Mouse (Mus musculus): ENCODE measurements around the gene Six5. TPM values are rescaled to one million over a fixed set of nuclear protein-coding genes. Genes with fewer than 3 reads are reported as not detected.

Gene Six5
- polyA plus RNA-seq, 1 experiment from 2014 or later, result 7.3 TPM

DNA sequence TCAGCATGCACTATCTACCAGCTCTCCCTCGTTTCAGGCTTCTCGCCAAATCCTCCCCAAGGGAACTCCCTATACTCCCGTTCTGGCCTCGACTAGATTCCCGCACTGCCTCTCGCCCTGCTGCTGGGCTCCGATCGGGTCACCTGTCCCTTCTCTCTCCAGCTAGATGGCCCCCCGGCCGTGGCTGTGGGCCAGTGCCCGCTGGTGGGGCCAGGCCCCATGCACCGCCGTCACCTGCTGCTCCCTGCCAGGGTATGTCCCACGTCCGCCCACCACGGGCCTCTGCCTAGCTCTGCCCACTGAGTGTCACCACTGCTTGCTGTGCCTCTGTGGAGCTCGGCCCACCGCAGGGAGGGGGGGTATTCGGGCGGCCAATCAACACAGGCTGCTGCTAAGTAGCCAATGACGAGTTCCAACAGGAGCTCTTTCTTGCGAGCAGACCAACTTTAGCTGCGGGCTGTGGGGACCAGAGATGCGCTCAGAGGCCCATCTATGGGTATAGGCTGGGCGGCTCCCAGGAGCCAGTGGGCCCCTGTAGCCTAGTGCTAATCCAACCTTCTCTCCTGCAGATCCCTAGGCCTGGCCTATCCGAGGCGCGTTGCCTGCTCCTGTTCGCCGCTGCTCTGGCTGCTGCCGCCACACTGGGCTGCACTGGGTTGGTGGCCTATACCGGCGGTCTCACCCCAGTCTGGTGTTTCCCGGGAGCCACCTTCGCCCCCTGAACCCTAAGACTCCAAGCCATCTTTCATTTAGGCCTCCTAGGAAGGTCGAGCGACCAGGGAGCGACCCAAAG lies 1.8 kb upstream of the Six5 start:
- H3K4me1 ChIP-seq, result peaks cover 60% of the 10 kb centered on the region
- ATAC-seq (ENCODE audit: low FRiP score), result peak; percentile 73
- H3K36me3 ChIP-seq (replicated peaks), result peaks cover 46% of the 10 kb centered on the region
- peak overlapping the region; percentile 82 for H3K27ac ChIP-seq
- H3K4me2 ChIP-seq, result peak overlapping the region; percentile 95
- H3K27me3 ChIP-seq, result peaks cover 23% of the 10 kb centered on the region
- WGBS, result 3% methylated on average over 38 of the region's 38 CpGs
- H3K4me3 ChIP-seq (replicated peaks), result peak overlapping the region; percentile 72
- peak overlapping the region; percentile 51 for H3K9ac ChIP-seq
- H3K9me3 ChIP-seq, result no peaks in the 10 kb centered on the region

DNA sequence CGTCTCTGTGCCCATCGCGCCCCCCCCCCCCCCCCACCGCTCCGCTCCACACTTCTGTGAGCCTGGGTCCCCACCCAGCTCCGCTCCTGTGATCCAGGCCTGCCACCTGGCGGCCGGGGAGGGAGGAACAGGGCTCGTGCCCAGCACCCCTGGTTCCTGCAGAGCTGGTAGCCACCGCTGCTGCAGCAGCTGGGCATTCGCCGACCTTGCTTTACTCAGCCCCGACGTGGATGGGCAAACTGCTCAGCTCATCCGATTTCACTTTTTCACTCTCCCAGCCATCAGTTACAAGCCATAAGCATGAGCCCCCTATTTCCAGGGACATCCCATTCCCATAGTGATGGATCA lies 1.2 kb upstream of the Six5 start:
- peaks cover 60% of the 10 kb centered on the region for H3K4me1 ChIP-seq

DNA sequence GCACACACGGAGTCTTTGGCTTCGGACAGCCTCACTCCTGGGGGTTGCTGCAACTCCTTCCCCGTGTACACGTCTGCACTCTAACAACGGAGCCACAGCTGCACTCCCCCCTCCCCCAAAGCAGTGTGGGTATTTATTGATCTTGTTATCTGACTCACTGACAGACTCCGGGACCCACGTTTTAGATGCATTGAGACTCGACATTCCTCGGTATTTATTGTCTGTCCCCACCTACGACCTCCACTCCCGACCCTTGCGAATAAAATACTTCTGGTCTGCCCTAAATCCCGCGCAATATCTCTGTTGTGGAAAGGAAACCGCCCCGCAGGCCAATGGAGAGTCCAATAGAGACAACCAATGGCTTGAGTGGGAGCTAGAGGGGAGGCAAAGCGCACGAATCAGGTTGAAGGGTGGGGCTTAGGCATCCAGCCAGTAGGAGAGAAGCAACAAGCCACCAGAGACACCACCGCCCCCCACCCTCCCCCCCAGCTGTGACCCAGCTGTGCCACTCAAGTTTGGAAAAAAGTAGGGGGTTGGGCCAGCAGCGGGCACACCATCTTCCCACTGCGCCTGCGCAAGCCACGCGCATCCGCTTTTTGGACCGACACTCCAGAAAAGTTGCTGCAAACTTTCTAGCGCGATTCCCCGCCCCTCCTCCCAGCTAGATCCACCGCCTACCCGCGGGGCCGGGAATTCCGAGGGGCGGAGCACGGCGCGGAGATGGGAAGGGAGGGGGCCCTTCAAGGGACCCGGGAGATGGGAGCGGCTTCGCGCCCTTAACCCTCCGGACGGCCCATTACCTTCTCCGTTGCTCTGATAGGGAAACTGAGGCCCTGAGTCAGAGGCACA lies 633 bp upstream of the Six5 start:
- peaks cover 23% of the 10 kb centered on the region for H3K27me3 ChIP-seq

More for the DNA sequence above, 1.2 kb upstream of the Six5 start:
- Histone ChIP-seq H3K27me3 (peaks cover 23% of the 10 kb centered on the region), H3K9ac (peak overlapping the region; percentile 51), H3K36me3 (replicated peaks) (peaks cover 42% of the 10 kb centered on the region), H3K27ac (peak overlapping the region; percentile 82), H3K9me3 (no peaks in the 10 kb centered on the region), H3K4me2 (peak overlapping the region; percentile 95), H3K4me3 (replicated peaks) (peak overlapping the region; percentile 72)
- peak; percentile 37; the same call in 1 of the 2 replicates for ATAC-seq (ENCODE audit: low FRiP score)
- 0% methylated on average over 14 of the region's 15 CpGs for WGBS

DNA sequence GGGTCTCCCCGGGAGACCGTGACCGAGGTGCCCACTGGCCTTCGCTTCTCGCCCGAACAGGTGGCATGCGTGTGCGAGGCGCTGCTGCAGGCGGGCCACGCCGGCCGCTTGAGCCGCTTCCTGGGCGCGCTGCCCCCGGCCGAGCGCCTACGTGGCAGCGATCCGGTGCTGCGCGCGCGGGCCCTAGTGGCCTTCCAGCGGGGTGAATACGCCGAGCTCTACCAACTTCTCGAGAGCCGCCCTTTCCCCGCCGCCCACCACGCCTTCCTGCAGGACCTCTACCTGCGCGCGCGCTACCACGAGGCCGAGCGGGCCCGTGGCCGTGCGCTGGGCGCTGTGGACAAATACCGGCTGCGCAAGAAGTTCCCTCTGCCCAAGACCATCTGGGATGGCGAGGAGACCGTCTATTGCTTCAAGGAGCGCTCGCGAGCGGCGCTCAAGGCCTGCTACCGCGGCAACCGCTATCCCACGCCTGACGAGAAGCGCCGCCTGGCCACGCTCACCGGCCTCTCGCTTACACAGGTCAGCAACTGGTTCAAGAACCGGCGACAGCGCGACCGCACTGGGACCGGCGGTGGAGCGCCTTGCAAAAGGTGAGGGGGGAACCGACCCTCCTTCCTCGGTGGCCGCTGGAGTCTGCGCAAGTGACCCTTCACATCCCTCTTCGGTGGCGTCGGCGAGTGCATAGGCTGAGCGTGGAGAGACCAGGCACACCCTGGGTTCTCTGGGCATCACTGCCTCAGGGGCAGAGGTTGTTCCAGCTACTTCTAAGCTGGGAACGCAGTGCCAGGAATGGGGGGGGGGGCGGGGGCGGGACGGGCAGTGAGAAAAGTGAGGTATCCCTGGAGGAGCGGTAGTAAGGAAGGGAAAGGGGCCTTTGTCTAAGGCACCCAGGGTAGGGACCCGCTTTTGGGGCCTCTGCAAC lies 694 bp downstream of the Six5 start:
- H3K4me3 ChIP-seq (replicated peaks), result peak overlapping the region; percentile 72
- peak overlapping the region; percentile 95 for H3K27ac ChIP-seq
- peaks cover 23% of the 10 kb centered on the region for H3K27me3 ChIP-seq
- WGBS, result 0% methylated on average over 81 of the region's 87 CpGs
- H3K4me2 ChIP-seq, result peak overlapping the region; percentile 95
- H3K36me3 ChIP-seq (replicated peaks), result peaks cover 25% of the 10 kb centered on the region
- no peak for ATAC-seq (ENCODE audit: low FRiP score)
- H3K4me1 ChIP-seq, result peaks cover 60% of the 10 kb centered on the region
- H3K9me3 ChIP-seq, result no peaks in the 10 kb centered on the region
- peak overlapping the region; percentile 91 for H3K9ac ChIP-seq

More for the DNA sequence above, 633 bp upstream of the Six5 start:
- Histone ChIP-seq H3K9ac (peak overlapping the region; percentile 91), H3K4me3 (replicated peaks) (peak overlapping the region; percentile 72), H3K27ac (peak overlapping the region; percentile 95), H3K9me3 (no peaks in the 10 kb centered on the region), H3K36me3 (replicated peaks) (peaks cover 36% of the 10 kb centered on the region), H3K4me2 (peak overlapping the region; percentile 95), H3K4me1 (peaks cover 60% of the 10 kb centered on the region)
- under 1% methylated on average over 45 of the region's 45 CpGs for WGBS
- ATAC-seq (ENCODE audit: low FRiP score), result peak; percentile 80

DNA sequence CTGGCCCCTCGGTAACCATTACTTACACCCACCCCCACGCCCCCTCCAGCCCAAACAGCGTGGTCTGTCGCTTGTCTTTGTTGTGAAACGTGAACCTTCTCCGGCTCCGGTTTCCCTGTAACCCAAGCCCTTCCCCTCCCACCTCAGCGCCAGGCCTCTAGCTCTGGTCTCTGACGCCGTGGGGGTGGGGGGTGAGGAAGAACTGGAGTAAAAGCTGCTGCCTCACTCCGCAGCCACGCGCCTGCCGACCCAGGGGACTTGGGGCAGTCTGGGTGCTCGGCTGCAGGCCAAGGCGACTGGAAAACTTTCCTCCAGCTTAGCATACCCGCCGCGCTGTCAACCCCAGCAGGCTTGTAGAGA lies 1.3 kb downstream of the Six5 start:
- ATAC-seq (ENCODE audit: low FRiP score), result no peak
- peaks cover 21% of the 10 kb centered on the region for H3K27me3 ChIP-seq
- under 1% methylated on average over 19 of the region's 19 CpGs for WGBS
- H3K4me2 ChIP-seq, result peak overlapping the region; percentile 95
- no peaks in the 10 kb centered on the region for H3K9me3 ChIP-seq
- peaks cover 19% of the 10 kb centered on the region for H3K36me3 ChIP-seq (replicated peaks)
- H3K27ac ChIP-seq, result peak overlapping the region; percentile 95
- H3K4me1 ChIP-seq, result peaks cover 60% of the 10 kb centered on the region
- peak overlapping the region; percentile 91 for H3K9ac ChIP-seq
- H3K4me3 ChIP-seq (replicated peaks), result peak overlapping the region; percentile 72

DNA sequence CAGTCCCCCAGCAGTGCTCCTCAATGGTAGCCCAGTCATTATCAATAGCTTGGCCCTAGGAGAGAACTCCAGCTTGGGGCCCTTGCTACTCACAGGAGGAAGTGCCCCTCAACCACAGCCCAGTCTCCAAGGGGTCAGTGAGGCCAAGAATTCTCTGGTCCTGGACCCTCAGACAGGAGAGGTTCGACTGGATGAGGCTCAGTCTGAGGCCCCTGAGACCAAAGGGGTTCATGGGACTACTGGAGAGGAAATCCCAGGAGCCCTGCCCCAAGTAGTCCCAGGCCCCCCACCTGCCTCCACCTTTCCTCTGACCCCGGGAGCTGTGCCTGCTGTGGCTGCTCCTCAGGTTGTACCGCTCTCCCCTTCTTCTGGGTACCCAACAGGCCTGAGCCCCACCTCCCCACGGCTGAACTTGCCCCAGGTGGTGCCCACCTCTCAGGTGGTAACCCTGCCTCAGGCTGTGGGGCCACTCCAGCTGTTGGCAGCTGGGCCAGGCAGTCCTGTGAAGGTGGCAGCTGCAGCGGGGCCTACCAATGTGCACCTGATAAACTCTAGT lies 2.1 kb downstream of the Six5 start:
- peaks cover 12% of the 10 kb centered on the region for H3K36me3 ChIP-seq (replicated peaks)
- no peak overlapping the region for H3K27ac ChIP-seq
- peak overlapping the region; percentile 72 for H3K4me3 ChIP-seq (replicated peaks)
- ATAC-seq (ENCODE audit: low FRiP score), result no peak
- no peaks in the 10 kb centered on the region for H3K9me3 ChIP-seq
- H3K4me1 ChIP-seq, result peaks cover 54% of the 10 kb centered on the region
- H3K4me2 ChIP-seq, result peak overlapping the region; percentile 95
- peak overlapping the region; percentile 91 for H3K9ac ChIP-seq
- H3K27me3 ChIP-seq, result peaks cover 13% of the 10 kb centered on the region
- 55% methylated on average over 5 of the region's 5 CpGs for WGBS

DNA sequence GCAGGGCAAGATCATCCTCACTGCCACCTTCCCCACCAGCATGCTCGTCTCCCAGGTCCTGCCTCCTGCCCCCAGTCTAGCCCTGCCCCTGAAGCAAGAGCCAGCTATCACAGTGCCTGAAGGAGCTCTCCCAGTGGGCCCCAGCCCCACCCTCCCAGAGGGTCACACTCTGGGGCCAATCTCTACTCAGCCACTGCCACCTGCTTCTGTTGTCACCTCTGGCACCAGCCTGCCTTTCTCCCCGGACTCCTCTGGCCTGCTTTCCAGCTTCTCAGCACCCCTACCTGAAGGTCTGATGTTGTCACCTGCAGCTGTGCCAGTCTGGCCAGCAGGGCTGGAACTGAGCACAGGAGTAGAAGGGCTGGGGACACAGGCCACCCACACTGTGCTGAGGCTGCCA lies 2.8 kb downstream of the Six5 start:
- peak overlapping the region; percentile 21; the same call in 1 of the 2 replicates for H3K9ac ChIP-seq
- no peaks in the 10 kb centered on the region for H3K9me3 ChIP-seq
- no peak overlapping the region for H3K27ac ChIP-seq
- no peak for ATAC-seq (ENCODE audit: low FRiP score)
- WGBS, result 58% methylated on average over 2 of the region's 2 CpGs
- no peak overlapping the region for H3K4me3 ChIP-seq (replicated peaks)
- peaks cover 47% of the 10 kb centered on the region for H3K4me1 ChIP-seq
- 0 out of 2 replicates have a peak overlapping the region, but pooled peaks have one; percentile 95 for H3K4me2 ChIP-seq
- H3K27me3 ChIP-seq, result peaks cover 6% of the 10 kb centered on the region; the same call in 1 of the 2 replicates
- H3K36me3 ChIP-seq (replicated peaks), result peaks cover 12% of the 10 kb centered on the region; the same call in 1 of the 2 replicates

DNA sequence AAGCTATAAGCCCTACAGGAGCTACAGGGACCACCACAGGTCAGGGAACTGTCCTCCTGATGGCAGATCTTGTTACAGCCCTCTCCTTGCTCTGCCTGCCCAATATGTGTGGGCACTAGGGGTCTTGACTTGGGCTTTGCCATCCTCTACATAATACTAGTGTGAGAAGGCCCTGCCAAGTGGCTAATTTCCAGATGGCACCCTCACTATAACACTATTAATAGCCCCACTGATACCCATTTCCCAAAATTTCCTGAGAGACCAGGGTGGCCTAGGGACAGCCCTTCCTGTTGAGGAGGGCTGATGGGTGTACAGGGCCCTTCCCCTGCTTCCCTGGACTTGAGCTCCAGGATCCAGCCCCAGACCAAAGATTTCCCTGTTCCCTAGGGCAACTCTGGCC lies 3.5 kb downstream of the Six5 start:
- Histone ChIP-seq H3K9me3 (no peaks in the 10 kb centered on the region), H3K4me1 (peaks cover 41% of the 10 kb centered on the region), H3K4me3 (replicated peaks) (no peak overlapping the region), H3K9ac (no peak overlapping the region), H3K27me3 (0 out of 2 replicates have a peak, but pooled peaks cover 3% of the 10 kb centered on the region), H3K4me2 (no peak overlapping the region), H3K36me3 (replicated peaks) (peaks cover 12% of the 10 kb centered on the region; the same call in 1 of the 2 replicates), H3K27ac (no peak overlapping the region)
- ATAC-seq (ENCODE audit: low FRiP score), result no peak

DNA sequence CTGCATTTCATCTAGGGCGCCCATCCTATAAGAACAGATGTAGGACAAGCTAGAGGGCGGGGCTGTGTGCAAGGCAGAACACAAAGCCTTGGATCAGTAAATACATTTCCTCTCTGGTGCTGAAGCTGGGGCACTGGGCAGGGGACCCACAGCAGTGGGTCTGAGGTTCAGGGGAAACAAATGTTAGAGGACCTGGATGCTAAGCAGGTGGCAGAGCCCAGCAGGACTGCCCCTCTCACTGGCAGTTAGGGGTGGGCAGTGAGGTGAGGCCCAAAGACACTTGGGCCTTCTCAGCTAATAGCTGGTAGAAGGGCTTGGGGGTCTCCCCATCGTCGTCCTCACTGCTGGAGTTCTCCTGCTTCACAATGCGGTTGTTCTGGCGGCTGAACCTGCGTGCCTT lies 4.4 kb downstream of the Six5 start:
- no peak for ATAC-seq (ENCODE audit: low FRiP score)
- WGBS, result 63% methylated on average over 7 of the region's 7 CpGs
- peaks cover 31% of the 10 kb centered on the region for H3K4me1 ChIP-seq
- peaks cover 12% of the 10 kb centered on the region; the same call in 1 of the 2 replicates for H3K36me3 ChIP-seq (replicated peaks)
- 0 out of 2 replicates have a peak, but pooled peaks cover 3% of the 10 kb centered on the region for H3K27me3 ChIP-seq
- no peak overlapping the region for H3K27ac ChIP-seq
- H3K4me2 ChIP-seq, result no peak overlapping the region; the same call in 1 of the 2 replicates
- no peak overlapping the region for H3K9ac ChIP-seq
- H3K4me3 ChIP-seq (replicated peaks), result no peak overlapping the region
- H3K9me3 ChIP-seq, result no peaks in the 10 kb centered on the region

DNA sequence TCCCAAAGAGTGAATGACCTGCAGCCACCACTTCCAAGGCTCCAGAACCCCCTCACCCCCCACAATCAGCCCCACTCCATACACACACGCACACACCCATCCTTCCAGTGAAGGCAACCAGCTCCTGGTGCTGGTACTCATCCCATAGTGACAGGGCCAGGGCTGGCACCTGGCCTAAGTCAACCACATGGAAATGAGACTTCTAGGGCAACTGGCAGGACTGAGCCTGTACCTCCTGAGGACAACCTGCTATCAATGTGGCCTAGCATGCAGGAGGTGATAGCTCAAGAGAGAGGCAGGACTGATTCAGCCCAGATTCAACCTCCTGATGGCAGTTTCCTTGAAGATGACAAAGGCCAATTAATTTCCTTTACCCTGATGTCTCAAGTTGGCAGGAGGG lies 5.9 kb downstream of the Six5 start:
- Histone ChIP-seq H3K27ac (no peak overlapping the region), H3K9ac (no peak overlapping the region), H3K36me3 (replicated peaks) (peaks cover 12% of the 10 kb centered on the region; the same call in 1 of the 2 replicates), H3K4me3 (replicated peaks) (no peak overlapping the region), H3K9me3 (no peaks in the 10 kb centered on the region), H3K4me1 (peaks cover 22% of the 10 kb centered on the region), H3K4me2 (no peak overlapping the region), H3K27me3 (no peaks in the 10 kb centered on the region)
- WGBS, result 76% methylated on average over 1 of the region's 1 CpGs
- no peak for ATAC-seq (ENCODE audit: low FRiP score)

DNA sequence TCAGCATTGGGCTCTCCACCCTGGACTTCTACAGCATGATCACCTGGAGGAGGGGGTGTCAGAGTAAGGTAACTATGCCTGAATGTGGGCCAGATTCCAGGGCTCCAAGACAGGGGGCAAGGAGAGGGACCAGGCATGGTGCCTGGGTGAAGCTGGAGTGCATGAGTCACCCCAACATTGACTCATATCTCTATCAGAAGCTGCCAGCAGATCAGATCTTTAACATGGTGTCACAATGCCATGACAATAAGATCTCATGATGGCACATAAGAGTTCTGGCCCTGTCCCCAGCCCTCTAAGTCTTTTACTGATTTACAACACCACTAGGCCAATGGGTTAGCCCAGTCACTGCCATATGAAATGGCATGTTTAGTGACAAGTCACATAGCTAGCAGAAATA lies 9.3 kb downstream of the Six5 start:
- Histone ChIP-seq H3K4me1 (no peaks in the 10 kb centered on the region), H3K4me2 (no peak overlapping the region), H3K9ac (no peak overlapping the region), H3K27me3 (no peaks in the 10 kb centered on the region), H3K36me3 (replicated peaks) (no peaks in the 10 kb centered on the region), H3K27ac (no peak overlapping the region), H3K9me3 (no peaks in the 10 kb centered on the region), H3K4me3 (replicated peaks) (no peak overlapping the region)
- no peak for ATAC-seq (ENCODE audit: low FRiP score)

Data from forebrain, embryonic 12.5 days (tissue).